Mouse (Mus musculus): ENCODE results near the gene Crb2. TPM values are rescaled to one million over a fixed set of nuclear protein-coding genes. Genes with fewer than 3 reads are reported as not detected.

Gene Crb2
- polyA plus RNA-seq, 1 experiment from 2014 or later, result 0.22 TPM

- Histone ChIP-seq H3K4me1 (peaks cover 11% of the 10 kb centered on the region), H3K36me3 (peaks cover 10% of the 10 kb centered on the region; the same call in 1 of the 2 replicates), H3K4me3 (no peak overlapping the region), H3K27me3 (no peaks in the 10 kb centered on the region), H3K9me3 (no peaks in the 10 kb centered on the region), H3K4me2 (no peak overlapping the region), H3K9ac (no peak overlapping the region), H3K27ac (no peak overlapping the region)
- no peak for ATAC-seq (ENCODE audit: insufficient number of reproducible peaks, insufficient read depth, low FRiP score, low TSS enrichment, low read depth)
- 83% methylated on average over 7 of the region's 7 CpGs for WGBS
These were observed 62.3 kb downstream of the Crb2 start for GRCm38 (mm10) chr2:37838202-37838984.

GRCm38 (mm10) chr2:37839922-37840321 lies 63.9 kb downstream of the Crb2 start:
- no peaks in the 10 kb centered on the region for H3K9me3 ChIP-seq
- no peak overlapping the region for H3K4me3 ChIP-seq
- H3K36me3 ChIP-seq, result peaks cover 4% of the 10 kb centered on the region; the same call in 1 of the 2 replicates
- ATAC-seq (ENCODE audit: insufficient number of reproducible peaks, insufficient read depth, low FRiP score, low TSS enrichment, low read depth), result no peak
- peaks cover 11% of the 10 kb centered on the region for H3K4me1 ChIP-seq
- H3K4me2 ChIP-seq, result no peak overlapping the region
- H3K9ac ChIP-seq, result no peak overlapping the region
- H3K27ac ChIP-seq, result no peak overlapping the region
- no peaks in the 10 kb centered on the region for H3K27me3 ChIP-seq

GRCm38 (mm10) chr2:37842151-37842569 lies 66.1 kb downstream of the Crb2 start:
- Histone ChIP-seq H3K4me1 (peaks cover 11% of the 10 kb centered on the region), H3K27ac (no peak overlapping the region; the same call in 1 of the 2 replicates), H3K9ac (no peak overlapping the region), H3K9me3 (no peaks in the 10 kb centered on the region), H3K4me2 (no peak overlapping the region), H3K36me3 (peaks cover 7% of the 10 kb centered on the region; the same call in 1 of the 2 replicates), H3K4me3 (no peak overlapping the region), H3K27me3 (no peaks in the 10 kb centered on the region)
- ATAC-seq (ENCODE audit: insufficient number of reproducible peaks, insufficient read depth, low FRiP score, low TSS enrichment, low read depth), result no peak
- 8% methylated on average over 7 of the region's 7 CpGs for WGBS

- H3K4me3 ChIP-seq, result no peak overlapping the region
- no peaks in the 10 kb centered on the region for H3K9me3 ChIP-seq
- WGBS, result 30% methylated on average over 4 of the region's 4 CpGs
- peaks cover 11% of the 10 kb centered on the region for H3K4me1 ChIP-seq
- ATAC-seq (ENCODE audit: insufficient number of reproducible peaks, insufficient read depth, low FRiP score, low TSS enrichment, low read depth), result no peak
- H3K4me2 ChIP-seq, result no peak overlapping the region
- no peak overlapping the region for H3K27ac ChIP-seq
- H3K9ac ChIP-seq, result no peak overlapping the region
- H3K36me3 ChIP-seq, result peaks cover 7% of the 10 kb centered on the region; the same call in 1 of the 2 replicates
- H3K27me3 ChIP-seq, result no peaks in the 10 kb centered on the region
These were observed 66.7 kb downstream of the Crb2 start for GRCm38 (mm10) chr2:37842719-37843118.

Other genes with a start within 250 kb of the Crb2 start
- 35.3 and 38.7 TPM in 2 replicates for gene Strbp, start 72.4 kb upstream of the Crb2 start, polyA plus RNA-seq (2015; fragmentation: Nextera tagmentation; extraction: Ambion mirVana)

Measured in embryonic facial prominence, embryonic 13.5 days (tissue).